Mouse (Mus musculus): ENCODE results near the gene Sp3. TPM values are rescaled to one million over a fixed set of nuclear protein-coding genes. Genes with fewer than 3 reads are reported as not detected.

The Sp3 gene
- total RNA-seq, 2 experiments from 2014 or later, result 50.2 to 55.8 TPM

Small RNA genes lying within 50 kb of the gene (microRNA-seq; reads per million reads assigned to microRNA genes)
- gene Gm25960, result 0 reads per million in 2 experiments

Other genes with a start within 250 kb of the Sp3 start
- not detected for gene Gm11084, start 6.3 kb upstream of the Sp3 start, total RNA-seq (2021)
- 100 to 1,000 TPM in 1 of 2 experiments, 10 to 100 TPM in 1; 97.8 to 103 TPM for gene Ola1, start 238.5 kb upstream of the Sp3 start, total RNA-seq (2021)

Data from left cerebral cortex, postnatal 25 days (tissue).